Mouse (Mus musculus): Measurements from ENCODE around the gene Cbs. TPM values are rescaled to one million over a fixed set of nuclear protein-coding genes. Genes with fewer than 3 reads are reported as not detected.

Gene Cbs
- 1 to 10 TPM in 1 of 2 experiments, under 1 TPM in 1; 0.55 to 1.0 TPM for total RNA-seq (2021)

DNA sequence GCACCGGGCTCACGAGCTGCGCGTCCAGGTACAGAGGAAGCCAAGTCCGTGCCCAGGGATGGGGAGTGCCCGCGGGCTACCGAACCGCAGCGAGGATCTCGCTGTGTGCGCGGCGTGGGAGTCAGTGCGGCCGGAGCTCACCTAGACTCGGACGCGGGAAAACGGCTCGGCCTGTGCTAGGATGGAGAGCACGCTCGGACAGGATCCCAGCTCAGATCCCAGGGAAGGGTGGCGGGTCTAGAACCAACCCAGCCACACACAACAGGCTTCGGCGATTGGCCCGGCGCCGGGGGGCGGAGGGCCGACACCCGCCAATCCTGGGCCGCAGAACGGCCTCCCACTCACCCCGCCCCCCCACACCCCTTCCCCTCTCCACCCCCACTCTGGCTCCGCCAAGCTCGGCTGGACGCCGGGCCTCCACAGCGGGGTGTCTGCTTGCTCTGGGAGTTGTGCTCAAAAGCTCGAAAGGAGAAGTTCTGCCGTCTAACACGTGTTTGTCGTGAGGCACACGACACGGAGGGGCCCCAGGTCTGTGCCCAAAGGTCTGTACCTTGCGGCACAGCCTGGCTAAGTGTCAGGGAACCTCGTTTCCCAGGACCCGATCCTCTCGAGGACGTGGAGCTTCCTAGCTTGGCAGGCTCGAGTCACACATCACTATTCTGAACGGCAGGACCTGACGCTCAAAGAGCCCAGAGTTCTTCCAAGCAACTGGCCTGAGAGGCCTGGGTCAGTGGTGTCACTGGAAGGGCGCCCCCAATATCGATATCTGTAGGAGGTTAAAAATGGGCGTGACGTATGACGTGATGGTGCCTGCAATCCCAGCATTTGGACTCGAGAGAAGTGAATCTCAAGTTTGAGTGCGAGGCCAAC lies at the start of gene Cbs:
Cbs (minus strand) TSS at position 297 of the 870 bp plus-strand sequence.
- intact Hi-C loops (cut with DNase I) = no loop called here

DNA sequence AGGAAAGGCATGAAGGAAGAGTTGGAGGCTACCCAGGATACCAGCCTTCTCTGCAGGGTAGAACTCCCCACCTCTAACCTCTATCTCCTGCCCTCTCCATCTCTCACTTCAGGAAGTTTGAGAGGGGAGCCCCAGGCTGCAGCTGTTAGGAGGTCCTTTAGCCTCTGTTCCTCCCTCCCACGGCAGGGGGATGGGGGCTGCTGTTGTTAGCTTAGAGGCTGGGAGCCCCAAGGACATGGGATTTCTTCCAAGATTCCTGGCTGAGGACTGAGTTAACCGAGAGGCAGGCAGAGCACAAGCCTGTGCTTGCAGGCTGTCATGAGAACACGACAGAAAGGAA lies 49.2 kb upstream of the Cbs start:
- peak; percentile 67 to 71 for DNase-seq
- intact Hi-C loops (cut with DNase I) = loop anchor here (5.0 kb wide), 3 partner anchors 66 to 516 kb away; no protein-coding TSS in a partner anchor

More for the DNA sequence above, at the start of gene Cbs:
- DNase-seq = peak; percentile 82 to 84

DNA sequence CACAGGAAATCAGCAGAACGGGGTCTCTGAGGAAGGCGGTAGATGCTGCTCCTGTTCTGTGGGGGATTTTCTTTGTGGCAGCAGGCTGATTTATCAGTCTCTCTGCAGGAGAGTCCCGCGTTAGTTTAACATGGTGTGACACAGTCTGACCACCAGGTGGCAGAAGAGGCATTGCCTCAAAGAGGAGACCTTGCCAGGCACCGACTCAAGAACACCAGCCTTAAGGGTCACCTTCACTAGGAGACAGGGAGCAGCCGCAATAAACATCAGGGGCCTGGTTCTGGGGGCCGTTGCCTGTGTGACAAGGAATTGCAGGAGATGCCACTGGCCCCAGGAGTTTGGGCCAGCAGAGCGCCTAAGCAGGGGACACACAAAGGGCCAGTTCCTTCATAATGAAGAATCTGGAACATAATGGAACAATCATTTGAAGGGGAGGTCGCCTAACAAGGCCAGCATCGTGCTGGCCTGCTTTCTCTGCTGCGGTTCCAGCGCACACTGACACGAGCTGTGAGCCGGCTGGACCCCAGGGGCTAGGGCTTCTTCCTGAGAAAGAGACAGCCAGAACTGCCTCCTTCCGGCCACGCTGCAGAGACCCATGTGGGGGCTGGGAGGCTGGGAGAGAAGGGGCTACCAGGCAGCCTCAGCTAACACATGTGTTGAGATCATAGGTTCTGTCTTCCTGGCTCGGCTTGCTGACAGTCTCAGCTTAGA lies 48.6 kb upstream of the Cbs start:
- peak; percentile 94 to 96 for DNase-seq
- intact Hi-C loops (cut with DNase I) = loop anchor here (1.0 to 5.0 kb wide), 6 partner anchors 67 to 517 kb away; partner anchors contain the start of gene Sik1

DNA sequence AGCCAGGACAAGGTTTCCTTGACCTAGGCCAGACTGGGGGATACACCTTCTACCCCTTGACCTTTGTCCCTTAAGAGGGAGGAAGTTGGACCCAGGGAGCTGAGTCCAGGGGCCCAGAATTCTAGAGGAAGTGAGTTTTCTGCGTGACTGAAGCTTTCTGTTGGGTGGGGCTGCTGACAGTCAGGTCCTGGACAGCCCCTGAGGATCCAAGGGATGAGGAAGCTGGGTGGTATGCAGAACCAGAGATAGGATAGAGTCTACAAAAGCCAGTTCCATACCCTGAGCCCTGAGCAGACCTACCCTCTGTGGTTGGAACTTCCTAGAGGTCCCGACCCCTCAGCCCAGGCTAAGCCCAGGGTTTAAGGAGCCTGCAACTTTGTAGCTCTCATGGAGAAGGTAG lies 43.4 kb upstream of the Cbs start:
- intact Hi-C loops (cut with DNase I) = no loop called here
- DNase-seq = no peak

DNA sequence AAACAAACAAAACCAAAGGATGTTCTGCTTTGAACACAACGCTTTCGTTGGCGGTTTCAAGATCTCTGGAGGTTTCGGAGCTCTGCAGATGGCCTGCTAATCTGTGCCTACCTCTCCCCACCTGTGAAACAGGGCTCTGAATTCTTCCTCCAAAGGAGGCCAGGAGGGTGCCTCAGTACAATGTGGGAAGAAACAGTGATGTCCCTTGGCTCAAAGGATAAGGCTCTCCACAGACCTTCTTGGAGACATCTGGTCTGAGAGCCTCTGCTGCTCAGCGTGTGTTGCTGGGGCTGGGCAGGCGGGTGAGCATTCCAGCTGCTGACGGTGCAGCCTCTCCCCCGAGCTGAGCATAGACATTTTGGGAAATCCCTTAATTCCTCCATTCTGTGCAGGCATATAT lies 40.5 kb upstream of the Cbs start, which contains the start of gene Cryaa:
Cryaa (plus strand) TSS at position 301 of the 400 bp plus-strand sequence.
- DNase-seq = no peak

DNA sequence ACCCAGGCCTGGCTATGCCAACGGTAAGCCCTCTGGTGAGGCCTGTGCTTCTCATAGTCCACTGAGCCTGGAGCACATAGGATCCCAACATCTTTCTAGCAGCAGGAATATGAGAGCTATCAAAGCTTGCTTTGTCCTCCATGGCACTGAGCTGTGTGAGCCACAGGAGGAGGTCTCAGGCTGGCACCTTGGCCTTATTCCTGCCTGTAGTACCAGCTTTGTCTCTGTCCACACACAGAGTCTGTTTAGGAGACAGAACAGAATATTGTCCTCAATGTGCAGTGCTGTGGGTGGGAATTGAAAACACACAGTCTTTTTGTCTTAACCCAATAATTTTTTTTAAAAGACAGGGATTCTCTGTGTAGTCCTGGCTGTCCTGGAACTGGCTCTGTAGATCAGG lies 37.4 kb upstream of the Cbs start:
- intact Hi-C loops (cut with DNase I) = no loop called here
- DNase-seq = no peak

More for the DNA sequence above, 40.5 kb upstream of the Cbs start, which contains the start of gene Cryaa:
- intact Hi-C loops (cut with DNase I) = no loop called here

DNA sequence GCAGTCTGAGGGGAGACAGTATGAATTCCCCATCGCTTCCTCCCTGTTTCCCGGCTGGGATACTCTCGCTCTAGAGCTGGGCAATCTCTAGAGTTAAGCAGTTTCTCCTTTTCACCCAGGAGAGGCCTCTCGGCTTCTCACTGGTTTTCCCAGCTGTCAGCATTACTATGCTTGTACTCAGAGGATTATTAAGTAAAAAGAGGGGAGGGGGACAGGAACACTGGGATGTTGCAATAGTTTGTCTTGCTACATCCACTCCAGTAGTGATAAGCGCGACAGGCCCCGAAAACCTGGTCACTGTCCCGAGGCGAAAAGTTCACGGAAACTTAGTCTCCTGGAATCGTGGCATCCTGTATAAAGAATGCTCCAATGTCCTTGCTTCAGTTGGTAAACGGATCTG lies 35.2 kb upstream of the Cbs start:
- intact Hi-C loops (cut with DNase I) = no loop called here

DNA sequence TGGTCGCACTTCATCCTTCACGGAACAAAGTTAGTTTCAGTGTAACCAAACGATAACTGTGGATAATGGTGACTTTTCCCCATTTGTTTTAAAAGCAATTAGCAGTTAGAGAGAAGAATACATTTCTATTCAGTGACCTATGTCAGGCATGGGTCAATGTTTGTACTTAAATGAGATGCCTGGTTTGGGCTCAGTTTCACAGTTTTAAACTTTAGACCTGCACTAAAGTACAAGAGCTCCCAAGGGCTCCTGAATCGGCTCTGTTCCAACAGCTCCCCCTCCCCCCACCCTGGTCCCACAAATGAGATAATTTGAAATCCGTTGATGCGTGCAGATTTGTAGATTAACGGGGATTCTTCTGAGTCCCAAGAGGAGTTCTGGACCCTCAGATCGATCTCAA lies 34.7 kb upstream of the Cbs start:
- DNase-seq = no peak
- intact Hi-C loops (cut with DNase I) = no loop called here

More for the DNA sequence above, 35.2 kb upstream of the Cbs start:
- no peak for DNase-seq

DNA sequence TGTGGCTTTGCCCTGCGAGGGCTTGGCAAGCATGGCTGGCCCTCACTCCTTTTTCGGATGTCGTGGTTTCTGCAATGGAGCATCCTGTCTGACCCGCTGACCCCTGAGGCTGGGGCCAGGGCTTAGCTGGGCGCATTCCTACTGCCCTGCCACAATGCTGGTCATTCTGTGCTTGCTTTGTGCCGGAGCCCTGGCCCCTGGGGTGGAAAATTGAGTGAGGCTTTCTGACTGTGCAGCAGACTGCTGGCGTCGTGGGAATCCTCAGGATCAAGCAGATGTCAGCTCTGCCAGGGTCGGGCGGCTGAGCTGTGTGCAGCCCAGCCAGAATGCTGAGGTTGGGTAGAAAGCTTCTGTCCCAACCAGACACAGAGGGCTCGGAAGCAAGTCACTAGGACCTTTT lies 33.1 kb upstream of the Cbs start:
- DNase-seq = no peak
- intact Hi-C loops (cut with DNase I) = no loop called here

DNA sequence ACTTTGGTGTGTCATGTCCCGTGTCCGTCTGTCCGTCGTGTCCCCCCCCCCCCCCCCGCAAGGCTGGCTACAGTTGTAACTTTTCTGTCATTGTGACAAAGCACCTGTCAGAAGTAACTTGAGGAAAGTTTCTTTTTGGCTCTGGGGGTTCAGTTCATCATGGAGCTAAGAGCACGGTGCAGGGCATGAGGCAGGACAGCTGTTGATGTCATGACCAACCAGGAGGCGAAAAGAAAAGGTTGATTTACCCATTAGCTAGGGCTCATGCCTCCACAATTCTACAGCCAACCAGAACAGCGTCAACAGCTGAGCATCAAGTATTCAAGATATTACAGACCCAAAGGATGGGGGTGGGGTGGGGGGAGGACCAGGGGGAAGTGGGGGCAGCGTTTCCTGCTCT lies 31.3 kb upstream of the Cbs start:
- intact Hi-C loops (cut with DNase I) = no loop called here
- DNase-seq = no peak

DNA sequence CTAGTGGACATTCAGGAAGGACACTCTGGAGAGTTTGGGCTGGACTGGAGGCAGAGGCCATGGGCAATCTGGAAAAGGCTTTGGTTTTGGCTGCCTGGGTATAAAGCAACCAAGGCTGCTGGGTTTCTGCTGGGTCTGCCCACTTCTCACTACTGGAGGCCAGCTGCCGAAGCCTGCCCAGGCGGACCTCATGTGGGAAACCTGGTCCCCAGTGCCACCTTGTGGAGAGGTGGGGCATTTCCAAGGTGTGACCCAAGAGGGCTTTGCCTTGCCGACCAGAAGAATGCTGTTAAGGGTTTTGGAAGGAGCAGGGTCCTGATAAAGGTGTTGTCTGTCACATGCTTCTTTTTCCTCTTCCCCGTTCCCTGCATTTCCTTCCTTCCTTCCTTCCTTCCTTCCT lies 27.7 kb upstream of the Cbs start:
- intact Hi-C loops (cut with DNase I) = loop anchor here (2.0 kb wide), 4 partner anchors 96 to 332 kb away; no protein-coding TSS in a partner anchor
- peak; percentile 86 to 89 for DNase-seq

DNA sequence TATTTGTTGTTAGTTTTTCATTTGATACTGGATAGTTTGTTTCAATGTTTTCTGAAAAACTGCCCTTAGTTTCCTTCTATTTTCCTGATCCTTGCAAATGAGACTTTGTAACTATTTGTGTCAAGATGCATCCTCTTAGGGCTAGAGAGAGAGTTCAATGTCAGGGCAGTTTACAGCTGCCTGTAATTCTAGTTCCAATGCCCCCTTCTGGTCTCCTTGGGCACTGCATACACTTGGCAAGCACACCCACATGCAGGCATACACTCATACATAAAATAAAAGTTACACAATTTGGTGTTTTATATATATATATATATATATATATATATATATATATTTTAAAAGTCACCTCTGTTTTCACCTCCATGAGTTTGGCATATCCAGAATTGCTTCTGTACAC lies 25.8 kb upstream of the Cbs start:
- intact Hi-C loops (cut with DNase I) = no loop called here
- peak in 1 of 2 experiments; percentile 33 for DNase-seq

DNA sequence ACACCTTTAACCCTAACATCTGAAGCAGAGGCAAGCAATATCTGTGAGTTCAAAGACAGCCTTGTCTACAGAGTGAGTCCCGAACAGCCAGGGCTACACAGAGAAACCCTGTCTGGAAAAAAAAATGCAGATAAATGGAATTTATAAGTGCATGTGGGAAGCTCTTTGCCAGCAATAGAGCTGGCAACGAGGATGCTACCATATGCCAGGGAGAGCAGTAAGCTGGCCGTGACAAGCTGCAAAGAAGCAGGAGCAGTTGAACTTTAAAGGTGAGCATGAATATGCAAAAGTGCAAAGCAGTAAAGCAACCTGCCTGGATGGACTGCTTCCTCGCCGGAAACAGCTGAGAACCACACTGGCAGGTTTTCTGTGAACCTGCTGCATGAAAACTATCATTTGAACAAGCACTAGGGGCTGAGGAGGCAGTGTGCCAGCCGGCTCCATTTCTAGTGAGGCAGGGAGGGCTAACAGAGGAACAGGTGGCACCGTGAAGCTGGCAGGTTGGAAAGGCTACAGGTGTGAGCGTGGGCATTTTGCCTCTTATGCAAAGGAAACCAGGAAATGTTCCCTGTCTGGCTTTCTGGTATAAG lies 23.7 kb upstream of the Cbs start:
- intact Hi-C loops (cut with DNase I) = no loop called here
- no peak for DNase-seq

DNA sequence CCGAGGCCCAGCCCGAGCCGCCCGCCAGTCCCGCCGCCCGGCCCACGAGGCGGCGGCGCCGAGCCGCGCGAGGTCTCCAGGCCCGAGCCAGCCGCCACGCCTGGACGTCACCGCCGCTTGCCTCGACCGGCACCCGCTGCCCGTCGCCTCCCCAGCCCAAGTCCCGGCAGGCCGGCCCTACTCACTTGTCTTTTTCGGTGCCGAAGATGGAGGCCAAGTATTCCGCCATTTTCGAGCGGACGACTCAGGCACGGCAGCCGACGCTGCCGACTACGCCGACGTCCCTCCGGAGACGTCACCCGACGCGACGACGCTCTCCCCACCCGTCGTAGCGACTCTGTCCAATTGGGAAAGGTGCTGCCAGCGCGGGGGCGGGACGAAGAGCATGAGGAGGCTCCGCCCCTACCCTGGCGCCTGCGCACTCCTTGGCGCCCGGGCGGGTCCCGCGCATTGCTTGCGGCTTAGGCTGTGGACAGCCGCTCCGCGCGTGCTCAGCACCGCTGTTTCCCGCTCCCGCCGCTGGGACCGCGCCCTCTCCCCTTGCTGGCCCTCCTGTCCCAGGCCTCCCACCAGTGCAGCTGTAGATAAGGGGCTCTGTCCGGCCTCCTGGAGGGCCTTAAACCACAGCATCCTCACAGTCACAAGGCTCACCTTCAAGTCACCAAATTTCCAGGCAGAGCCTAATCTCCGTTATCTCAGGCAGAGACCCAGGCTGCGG lies 21.6 kb upstream of the Cbs start, which contains the start of gene U2af1:
U2af1 (minus strand) TSS at position 425 of the 718 bp plus-strand sequence.
- DNase-seq = peak; percentile 98 to 99
- intact Hi-C loops (cut with DNase I) = loop anchor here (5.0 kb wide), 1 partner anchor 146 kb away; no protein-coding TSS in a partner anchor

DNA sequence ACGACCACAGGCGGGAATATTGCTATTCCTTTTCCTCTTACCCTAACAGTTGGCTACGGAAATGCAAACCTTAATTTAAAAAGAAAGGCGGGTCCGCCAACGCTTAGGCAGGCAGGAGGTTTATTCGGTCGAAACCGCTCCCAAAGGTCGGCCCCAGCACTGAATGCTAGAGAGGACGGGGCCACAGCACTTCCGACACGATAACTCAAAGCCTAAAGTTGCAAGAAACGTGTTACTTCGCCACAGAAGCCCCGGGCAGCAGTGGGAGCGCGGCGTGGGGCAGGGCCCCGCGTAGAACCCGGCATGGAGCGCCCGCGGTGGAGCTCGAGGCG lies 21.1 kb upstream of the Cbs start:
- intact Hi-C loops (cut with DNase I) = loop anchor here (5.0 kb wide), 1 partner anchor 146 kb away; no protein-coding TSS in a partner anchor

DNA sequence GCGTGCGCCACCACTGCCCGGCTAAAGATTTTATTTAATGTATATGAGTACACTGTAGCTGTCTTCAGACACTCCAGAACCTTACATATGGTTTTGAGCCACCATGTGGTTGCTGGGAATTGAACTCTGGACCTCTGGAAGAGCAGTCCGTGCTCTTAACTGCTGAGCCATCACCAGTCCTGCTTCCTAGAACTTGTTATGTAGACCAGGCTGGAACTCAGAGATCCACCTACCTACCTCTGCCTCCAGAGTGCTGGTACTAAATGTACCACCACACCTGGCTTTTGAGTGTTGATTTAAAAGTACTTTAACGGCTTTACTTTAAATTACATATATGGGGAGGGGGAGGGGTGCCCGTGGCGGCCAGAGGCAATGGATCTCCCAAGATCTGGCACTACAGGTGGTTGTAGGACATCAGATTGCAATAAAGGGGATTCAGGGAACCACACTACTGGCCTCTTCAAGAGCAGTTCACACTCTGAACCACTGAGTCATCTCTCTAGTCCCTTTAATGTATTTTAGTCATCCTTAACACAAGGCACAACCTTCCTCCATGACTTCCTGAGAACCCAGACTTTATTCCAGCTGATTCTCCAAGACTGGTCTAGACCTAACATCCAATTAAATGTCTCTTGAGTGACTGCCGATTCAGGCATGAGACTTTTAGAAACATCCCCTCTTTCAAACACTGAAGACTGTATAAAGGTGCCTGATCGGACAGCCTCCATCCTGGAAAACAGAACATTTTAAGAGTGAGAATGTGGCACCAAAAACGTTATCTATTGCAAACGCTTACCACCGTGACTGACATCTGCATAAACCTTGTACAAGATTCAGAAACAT lies 20.3 kb upstream of the Cbs start:
- DNase-seq = no peak
- intact Hi-C loops (cut with DNase I) = loop anchor here (5.0 kb wide), 1 partner anchor 145 kb away; no protein-coding TSS in a partner anchor

More for the DNA sequence above, 21.1 kb upstream of the Cbs start:
- no peak for DNase-seq

DNA sequence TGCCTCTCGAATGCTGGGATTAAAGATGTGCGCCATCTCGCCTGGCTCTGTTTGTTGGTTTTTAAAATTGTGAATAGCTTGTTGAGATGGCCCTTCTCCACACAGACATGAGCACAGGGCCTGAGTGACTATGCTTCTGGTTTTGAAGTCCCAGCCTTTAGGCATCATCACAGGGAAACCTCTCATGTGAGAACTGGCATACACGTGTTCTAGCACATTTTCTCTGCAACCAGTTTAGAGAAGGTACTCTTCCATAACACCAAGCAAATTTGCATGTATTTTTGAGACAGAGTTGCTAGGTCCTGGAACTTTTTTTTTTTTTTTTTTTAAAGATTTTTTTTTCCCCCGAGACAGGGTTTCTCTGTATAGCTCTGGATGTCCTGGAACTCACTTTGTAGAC lies 19.6 kb upstream of the Cbs start:
- intact Hi-C loops (cut with DNase I) = loop anchor here (5.0 kb wide), 1 partner anchor 144 kb away; no protein-coding TSS in a partner anchor
- no peak for DNase-seq

DNA sequence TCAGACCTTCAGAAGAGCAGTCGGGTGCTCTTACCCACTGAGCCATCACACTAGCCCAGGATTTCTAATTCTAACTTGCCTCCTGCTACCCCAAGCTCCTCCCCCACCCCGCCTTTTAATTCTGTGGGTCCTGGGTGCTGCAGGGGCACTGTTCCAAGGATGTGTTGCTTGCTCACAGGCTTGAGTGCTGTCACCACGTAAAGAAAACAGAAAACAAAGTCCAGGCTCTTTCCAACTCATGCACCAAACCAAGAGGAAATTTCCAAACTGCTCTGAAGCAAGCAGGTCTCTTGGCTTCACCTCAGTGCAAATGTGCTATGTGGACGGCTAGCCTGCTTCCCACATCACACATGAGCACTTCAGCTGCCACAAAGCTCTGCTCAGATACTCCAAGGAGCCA lies 18.3 kb upstream of the Cbs start:
- no peak for DNase-seq
- intact Hi-C loops (cut with DNase I) = loop anchor here (5.0 kb wide), 1 partner anchor 143 kb away; no protein-coding TSS in a partner anchor

DNA sequence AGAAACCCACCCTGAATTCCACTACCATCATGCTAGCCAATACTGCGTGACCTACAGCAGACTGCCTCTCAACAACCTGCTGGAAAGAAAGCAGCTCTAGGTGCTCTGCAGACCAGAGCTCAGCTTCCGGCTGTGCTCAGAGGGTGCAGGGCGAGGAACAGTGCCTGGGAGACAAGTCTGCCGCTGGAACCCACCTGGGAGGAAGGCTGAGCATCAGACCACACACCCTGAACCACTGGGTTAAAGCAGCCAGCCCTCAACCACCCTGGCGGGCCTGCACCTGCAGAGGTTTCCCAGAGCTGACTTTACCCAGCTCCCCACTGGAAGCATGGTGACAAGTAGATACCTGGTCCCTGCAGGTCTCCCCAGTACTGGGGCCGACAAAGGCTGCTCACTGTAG lies 16.2 kb upstream of the Cbs start:
- intact Hi-C loops (cut with DNase I) = no loop called here
- DNase-seq = no peak
